In the genomic region with DNA sequence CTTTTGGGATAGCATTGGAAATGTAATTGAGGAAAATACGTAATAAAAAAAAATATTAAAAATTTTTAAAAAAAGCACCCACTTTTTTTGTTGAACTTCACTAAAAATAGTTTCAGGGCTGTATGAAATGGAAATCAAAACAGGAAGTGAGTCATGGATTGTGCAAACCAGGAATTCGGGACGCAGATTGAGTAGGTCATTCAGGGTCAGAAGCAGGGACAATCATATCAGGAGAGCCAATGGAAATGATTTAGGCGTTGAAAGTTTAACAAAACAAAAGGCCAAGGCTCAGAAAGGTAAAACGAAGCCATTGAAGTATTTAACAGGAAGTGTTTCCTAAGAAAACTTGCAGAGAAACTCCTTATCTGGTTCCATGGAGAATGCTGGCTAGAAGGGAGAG, we compare ENCODE assay signal across 15 mouse cellular contexts.
DNase-seq lines count a peak whose midpoint lies in the region; ATAC-seq lines count a peak whose summit lies in the region.
"Had no signal": no experiment of that assay in that cellular context is flagged by ENCODE, and none has a peak within 500 bp of the region (broad histone marks: within the 10 kb centered on the region; RNA-seq: fewer than 3 reads in every experiment).

No protein-coding gene starts in this region.

- H3K4me2 ChIP-seq in heart, embryonic 11.5 days, result no peak overlapping the region
- no peak overlapping the region for H3K4me2 ChIP-seq in forebrain, embryonic 13.5 days
- H3K4me2 ChIP-seq: limb, embryonic 13.5 days; midbrain, embryonic 11.5 days had no signal

- WGBS in heart, embryonic 11.5 days (ENCODE audit: insufficient replicate concordance), result 50% methylated on average over 5 of the region's 5 CpGs
- 83% methylated on average over 5 of the region's 5 CpGs for WGBS in forebrain, embryonic 13.5 days

- H3K4me1 ChIP-seq in heart, embryonic 11.5 days (ENCODE audit: control insufficient read depth, insufficient read depth, low read length), result no peaks in the 10 kb centered on the region
- H3K4me1 ChIP-seq in forebrain, embryonic 13.5 days, result no peaks in the 10 kb centered on the region
- H3K4me1 ChIP-seq: limb, embryonic 13.5 days had no signal

- H3K27me3 ChIP-seq in heart, embryonic 11.5 days (ENCODE audit: control insufficient read depth, insufficient read depth, low read length), result no peaks in the 10 kb centered on the region
- H3K27me3 ChIP-seq in forebrain, embryonic 13.5 days, result no peaks in the 10 kb centered on the region
- H3K27me3 ChIP-seq: limb, embryonic 13.5 days had no signal

- no peak overlapping the region for H3K4me3 ChIP-seq in heart, embryonic 11.5 days (ENCODE audit: low read depth, low read length)
- H3K4me3 ChIP-seq in forebrain, embryonic 13.5 days, result no peak overlapping the region
- H3K4me3 ChIP-seq: limb, embryonic 13.5 days had no signal

- no peak for ATAC-seq in heart, embryonic 11.5 days (replicated peaks; ENCODE audit: insufficient number of reproducible peaks, low FRiP score, low TSS enrichment)
- no peak for ATAC-seq in forebrain, embryonic 13.5 days

- H3K9me3 ChIP-seq in heart, embryonic 11.5 days (replicated peaks; ENCODE audit: control insufficient read depth, low read length), result no peaks in the 10 kb centered on the region
- no peaks in the 10 kb centered on the region for H3K9me3 ChIP-seq in forebrain, embryonic 13.5 days (replicated peaks)
- H3K9me3 ChIP-seq: G1E; limb, embryonic 13.5 days had no signal

- no peak overlapping the region for H3K27ac ChIP-seq in heart, embryonic 11.5 days (ENCODE audit: low read depth, low read length)
- no peak overlapping the region for H3K27ac ChIP-seq in forebrain, embryonic 13.5 days
- H3K27ac ChIP-seq: limb, embryonic 13.5 days had no signal

- no peaks in the 10 kb centered on the region for H3K36me3 ChIP-seq in heart, embryonic 11.5 days (ENCODE audit: control insufficient read depth, insufficient read depth, low read length)
- no peaks in the 10 kb centered on the region for H3K36me3 ChIP-seq in forebrain, embryonic 13.5 days (ENCODE audit: poor library complexity, severe bottlenecking)
- H3K36me3 ChIP-seq: G1E; limb, embryonic 13.5 days had no signal

- DNase-seq in heart, adult 8-10 months (ENCODE audit: low spot score), result peak; percentile 41
- peak; percentile 4 for DNase-seq in lung, postnatal 25 days (ENCODE audit: low spot score)
- no peak for DNase-seq in lung, postnatal 14 days
- peak; percentile 13 for DNase-seq in fibroblast of lung, adult 2 months (ENCODE audit: low read depth)
- DNase-seq in right cerebral cortex, postnatal 4 days, result no peak
- DNase-seq: adrenal gland, postnatal 36 days; cerebellum, postnatal 36 days; gastrocnemius, postnatal 25 days; kidney, postnatal 10 days; right cerebral cortex, postnatal 14 days had no signal

- no peak overlapping the region for H3K9ac ChIP-seq in heart, embryonic 11.5 days (ENCODE audit: low read depth, low read length)
- H3K9ac ChIP-seq in forebrain, embryonic 13.5 days, result no peak overlapping the region
- H3K9ac ChIP-seq: limb, embryonic 13.5 days had no signal

Comparison
In these comparisons a context has a peak if more than half of its experiments do, and no peak if none do; other contexts are left out.
1. DNase-seq: peak in heart, adult 8-10 months (single experiment), lung, postnatal 25 days (single experiment) and fibroblast of lung, adult 2 months (single experiment); none in lung, postnatal 14 days (single experiment) and right cerebral cortex, postnatal 4 days (single experiment).